Mouse (Mus musculus) megakaryocyte-erythroid progenitor cell, adult 5 weeks (primary cell): ENCODE measurements around the gene Mok. TPM values are rescaled to one million over a fixed set of nuclear protein-coding genes. Genes with fewer than 3 reads are reported as not detected.

Experiments used
- polyA plus RNA-seq: library from polyadenylated mRNA; stranded (reverse); fragments of >175 nt; gene quantifications from 2 replicates; pipeline ENCODE4 v1.2.3, GENCODE M21; 2012

Mok gene
- polyA plus RNA-seq, result 0.91 and 1.1 TPM in 2 replicates

GRCm38 (mm10) chr12:110840348-110841198, at the start of gene Mok:
Gene Mok, minus strand, starts transcription at chr12:110840939.

GRCm38 (mm10) chr12:110889036-110890020, 48.6 kb upstream of the Mok start, which contains the start of the genes Cinp and Tecpr2:
Gene Cinp, minus strand, starts transcription at chr12:110889145.
Gene Tecpr2, plus strand, starts transcription at chr12:110889264.

GRCm38 (mm10) chr12:110850010-110850928, 9.5 kb upstream of the Mok start, which contains the start of gene Zfp839:
Gene Zfp839, plus strand, starts transcription at chr12:110850253.

Other genes starting within 250 kb of the Mok start
- gene Dync1h1, start 239.5 kb downstream of the Mok start, polyA plus RNA-seq, result 187 and 277 TPM in 2 replicates
- gene 1700001K19Rik, start 158.3 kb downstream of the Mok start, polyA plus RNA-seq, result 0.05 and 0.21 TPM in 2 replicates
- gene Hsp90aa1, start 138.2 kb downstream of the Mok start, polyA plus RNA-seq, result 231 and 303 TPM in 2 replicates
- 6.6 and 9.2 TPM in 2 replicates for gene Wdr20, start 103.0 kb downstream of the Mok start, polyA plus RNA-seq
- gene Zfp839, start 9.3 kb upstream of the Mok start, polyA plus RNA-seq, result 6.8 and 7.9 TPM in 2 replicates
- 6.7 and 7.1 TPM in 2 replicates for gene Cinp, start 48.2 kb upstream of the Mok start, polyA plus RNA-seq
- 3.0 and 3.1 TPM in 2 replicates for gene Tecpr2, start 48.3 kb upstream of the Mok start, polyA plus RNA-seq
- 8.5 and 9.1 TPM in 2 replicates for gene Ankrd9, start 138.1 kb upstream of the Mok start, polyA plus RNA-seq
- gene Rcor1, start 198.4 kb upstream of the Mok start, polyA plus RNA-seq, result 18.1 and 18.2 TPM in 2 replicates